Mouse (Mus musculus): ENCODE data around the gene Kctd15. TPM values are rescaled to one million over a fixed set of nuclear protein-coding genes. Genes with fewer than 3 reads are reported as not detected.

Gene Kctd15
- total RNA-seq, 1 experiment from 2014 or later: 0.48 TPM

DNA sequence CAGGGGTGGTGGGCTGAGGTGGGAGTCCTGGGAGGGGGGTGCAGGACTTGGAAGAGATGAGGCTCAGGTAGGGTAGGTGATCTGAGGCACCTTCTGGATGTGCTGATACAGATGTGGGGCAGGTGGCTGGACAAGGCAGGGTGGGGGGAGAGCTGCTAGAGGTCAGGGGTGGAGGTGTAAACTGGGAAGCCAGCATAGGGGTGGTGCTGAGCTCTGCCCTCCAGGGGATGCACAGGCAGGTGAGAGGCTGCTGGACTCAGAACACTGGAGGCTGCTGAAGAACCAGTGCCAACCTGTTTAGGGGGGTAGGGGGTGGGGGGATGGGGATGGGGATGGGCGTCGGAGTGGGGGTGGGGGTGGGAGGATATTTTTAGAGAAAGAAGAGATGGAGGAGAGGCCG, 14.2 kb upstream of the Kctd15 start:
- no peak for ATAC-seq (replicated peaks; ENCODE audit: insufficient number of reproducible peaks, low FRiP score, low TSS enrichment, poor library complexity, severe bottlenecking)

DNA sequence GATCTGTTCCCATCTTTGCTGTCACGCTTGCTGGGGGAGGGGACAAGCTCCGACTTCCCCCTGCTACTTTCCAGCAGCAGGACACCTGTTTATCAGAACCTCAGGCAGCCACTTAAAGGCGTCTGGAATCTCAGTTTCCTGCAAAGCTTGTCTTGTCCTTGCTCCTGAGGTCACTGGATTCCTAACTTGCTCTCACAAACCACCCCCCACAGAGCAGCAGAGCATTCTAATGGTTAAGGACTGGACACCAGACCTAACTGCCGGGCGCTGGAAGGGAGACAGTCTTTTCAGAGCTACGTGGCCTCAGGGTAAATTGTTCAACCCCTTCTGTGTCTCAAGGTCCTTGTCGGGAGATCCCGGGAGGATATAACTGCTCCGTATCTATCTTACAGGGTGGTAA, 12.8 kb upstream of the Kctd15 start:
- no peak for ATAC-seq (replicated peaks; ENCODE audit: insufficient number of reproducible peaks, low FRiP score, low TSS enrichment, poor library complexity, severe bottlenecking)

DNA sequence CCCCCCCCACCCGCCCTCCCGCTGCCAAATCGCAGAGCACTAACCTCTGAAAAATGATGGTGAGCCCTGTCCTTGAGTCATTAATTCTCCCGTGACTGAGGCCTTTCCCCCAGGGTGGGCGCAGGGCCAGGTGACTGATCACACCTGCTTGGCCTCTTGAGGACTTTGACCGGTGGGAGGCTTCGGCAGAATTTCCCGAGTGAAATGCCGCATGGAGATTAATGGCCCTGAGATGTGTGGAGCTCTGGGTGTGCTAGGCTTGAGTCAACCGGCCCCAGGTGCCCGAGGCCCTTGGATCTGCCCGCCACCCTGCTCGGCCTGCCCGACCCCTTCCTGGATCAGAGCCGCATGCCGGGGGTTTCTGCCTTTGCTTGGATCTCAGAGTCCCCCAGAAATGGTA, 11.3 kb upstream of the Kctd15 start:
- ATAC-seq (replicated peaks; ENCODE audit: insufficient number of reproducible peaks, low FRiP score, low TSS enrichment, poor library complexity, severe bottlenecking): no peak

DNA sequence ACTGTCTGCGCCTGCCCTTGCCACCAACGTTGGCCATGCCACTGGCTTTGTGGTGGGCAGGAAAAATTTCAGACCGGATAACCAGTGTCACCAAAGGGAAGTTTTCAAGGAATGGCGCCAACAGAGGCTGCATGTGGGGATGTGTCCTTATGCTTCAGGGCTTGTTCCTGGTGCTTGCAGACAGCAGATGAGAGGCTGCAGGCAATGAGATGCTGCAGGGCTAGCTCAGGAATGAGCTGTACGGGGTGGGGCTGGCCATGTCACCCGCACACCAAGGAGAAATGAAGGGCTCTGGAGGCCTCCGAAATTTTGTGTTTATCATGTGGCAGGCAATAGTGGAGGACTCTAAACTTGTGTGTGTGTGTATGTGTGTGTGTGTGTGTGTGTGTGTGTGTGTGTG, 6.6 kb upstream of the Kctd15 start:
- no peak for ATAC-seq (replicated peaks; ENCODE audit: insufficient number of reproducible peaks, low FRiP score, low TSS enrichment, poor library complexity, severe bottlenecking)

DNA sequence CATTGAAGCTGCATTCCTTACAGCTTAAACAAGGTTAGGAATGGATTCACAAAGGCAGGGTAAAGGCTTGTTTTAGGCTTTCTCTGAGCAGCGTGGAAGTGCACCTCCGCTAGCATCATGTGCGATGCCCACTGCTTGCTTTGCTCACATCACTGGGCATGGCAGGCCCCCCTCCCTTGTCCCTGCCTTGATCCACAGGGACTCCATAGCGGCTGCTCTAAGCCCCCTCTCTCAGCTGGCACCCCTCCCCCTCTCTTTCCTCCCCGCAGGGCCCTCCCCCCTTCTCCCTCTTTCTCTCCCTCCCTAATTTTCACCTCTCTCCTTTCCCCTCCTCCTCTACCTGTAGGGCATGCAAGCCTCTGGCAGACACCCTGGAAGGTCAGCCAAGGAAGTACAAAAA, 5.7 kb upstream of the Kctd15 start:
- ATAC-seq (replicated peaks; ENCODE audit: insufficient number of reproducible peaks, low FRiP score, low TSS enrichment, poor library complexity, severe bottlenecking): no peak

DNA sequence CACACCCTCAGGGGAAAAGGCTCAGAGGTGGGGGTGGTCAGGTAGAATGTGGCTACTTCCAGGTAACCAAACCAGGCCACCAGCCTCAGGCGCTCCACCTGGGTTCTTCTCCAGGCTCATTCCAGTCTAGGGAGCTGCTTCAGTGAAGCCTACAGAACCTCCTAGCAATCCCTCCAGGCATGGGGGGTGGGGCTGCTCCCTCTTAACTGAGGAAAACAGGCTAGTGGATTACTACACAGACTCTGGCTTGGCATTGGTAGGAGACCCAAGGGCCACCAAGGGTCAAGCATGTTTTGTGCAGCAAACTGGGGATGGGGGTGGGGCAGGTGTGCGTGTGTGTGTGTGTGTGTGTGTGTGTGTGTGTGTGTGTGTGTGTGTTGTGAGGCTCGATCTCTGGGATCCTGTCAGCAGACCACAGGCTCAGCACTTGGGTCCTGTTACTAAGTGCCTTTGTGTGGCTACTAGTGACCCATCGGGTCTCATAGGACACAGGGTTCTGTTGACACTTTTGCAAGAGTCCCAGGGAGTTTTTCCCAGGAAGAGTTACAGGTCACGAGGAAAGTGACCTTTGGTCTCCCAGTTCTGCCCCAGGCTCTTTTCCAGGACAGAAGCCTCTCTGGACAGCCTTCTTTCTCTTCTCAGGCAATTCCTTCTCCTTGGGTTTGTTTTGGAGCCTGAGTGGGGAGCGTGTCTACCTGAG, 3.0 kb upstream of the Kctd15 start:
- no peak for ATAC-seq (replicated peaks; ENCODE audit: insufficient number of reproducible peaks, low FRiP score, low TSS enrichment, poor library complexity, severe bottlenecking)

DNA sequence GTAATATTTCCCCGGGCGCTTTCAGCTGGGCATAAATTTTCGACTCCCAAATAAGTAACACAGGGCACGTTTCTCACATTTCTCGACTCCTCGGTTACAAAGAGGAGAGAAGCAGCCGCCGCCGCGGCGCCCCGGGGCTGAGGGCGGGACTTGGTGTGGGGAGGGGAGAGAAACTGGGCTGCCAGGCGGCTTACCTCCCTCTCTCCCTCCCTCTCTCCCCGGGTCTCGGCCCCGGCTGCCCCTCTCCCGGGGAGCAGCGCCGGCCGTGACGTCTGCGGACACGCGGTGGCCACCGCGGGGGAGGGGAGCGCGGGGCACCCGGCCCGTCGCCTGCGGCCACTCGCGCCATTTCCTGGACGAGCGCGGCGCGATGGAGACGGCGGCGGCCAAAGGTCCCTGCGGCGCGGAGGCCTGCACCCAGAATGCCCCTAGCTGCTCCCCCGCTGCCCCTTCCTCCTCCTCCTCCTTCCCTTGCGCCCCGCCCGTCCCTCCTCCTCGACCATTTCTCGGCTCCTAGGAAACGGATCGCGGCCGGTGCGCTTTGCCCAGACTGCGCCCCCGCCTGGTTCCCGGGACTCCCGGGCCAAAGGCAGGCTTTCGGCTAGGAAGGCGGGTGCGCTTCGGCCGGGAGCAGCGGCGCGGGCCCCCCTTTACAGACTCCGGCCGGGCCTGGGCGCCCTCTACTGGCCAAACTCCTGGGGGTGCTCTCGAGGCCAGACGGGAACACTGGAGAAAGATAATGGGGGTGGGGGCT, 1.3 kb downstream of the Kctd15 start:
- ATAC-seq (replicated peaks; ENCODE audit: insufficient number of reproducible peaks, low FRiP score, low TSS enrichment, poor library complexity, severe bottlenecking): no peak

DNA sequence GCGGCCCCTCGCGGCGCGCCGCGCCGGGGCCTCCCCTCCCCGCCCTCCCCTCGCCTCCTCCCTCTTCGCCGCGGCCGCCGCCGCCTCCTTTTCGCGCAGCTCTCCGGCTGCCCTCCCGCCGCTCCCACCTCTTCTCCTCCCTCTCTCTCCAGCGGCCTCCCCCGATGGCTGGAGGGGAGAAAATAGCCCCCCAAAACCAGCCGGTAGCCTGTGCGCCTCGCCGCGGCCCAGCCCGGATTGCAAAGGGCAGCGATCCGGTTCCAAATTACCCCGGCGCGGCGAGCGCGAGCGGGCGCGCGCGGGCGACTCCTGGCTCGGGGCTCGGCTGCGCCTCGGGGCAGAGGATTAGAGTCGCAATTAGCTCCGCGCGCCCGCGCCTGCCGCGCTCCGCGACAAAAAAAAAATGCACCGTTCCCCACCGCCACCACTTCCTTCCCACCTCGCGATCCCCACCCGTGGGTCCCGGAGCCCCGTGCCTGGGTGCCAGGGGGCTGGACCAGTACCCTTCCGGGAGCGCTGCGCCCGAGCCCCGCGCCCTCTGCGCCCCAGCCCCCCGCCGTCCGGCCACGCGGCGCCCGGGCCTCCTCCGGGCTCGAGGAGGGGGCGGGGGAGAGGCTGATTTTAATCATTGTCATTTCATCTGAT, 2.0 kb downstream of the Kctd15 start:
- no peak for ATAC-seq (replicated peaks; ENCODE audit: insufficient number of reproducible peaks, low FRiP score, low TSS enrichment, poor library complexity, severe bottlenecking)

DNA sequence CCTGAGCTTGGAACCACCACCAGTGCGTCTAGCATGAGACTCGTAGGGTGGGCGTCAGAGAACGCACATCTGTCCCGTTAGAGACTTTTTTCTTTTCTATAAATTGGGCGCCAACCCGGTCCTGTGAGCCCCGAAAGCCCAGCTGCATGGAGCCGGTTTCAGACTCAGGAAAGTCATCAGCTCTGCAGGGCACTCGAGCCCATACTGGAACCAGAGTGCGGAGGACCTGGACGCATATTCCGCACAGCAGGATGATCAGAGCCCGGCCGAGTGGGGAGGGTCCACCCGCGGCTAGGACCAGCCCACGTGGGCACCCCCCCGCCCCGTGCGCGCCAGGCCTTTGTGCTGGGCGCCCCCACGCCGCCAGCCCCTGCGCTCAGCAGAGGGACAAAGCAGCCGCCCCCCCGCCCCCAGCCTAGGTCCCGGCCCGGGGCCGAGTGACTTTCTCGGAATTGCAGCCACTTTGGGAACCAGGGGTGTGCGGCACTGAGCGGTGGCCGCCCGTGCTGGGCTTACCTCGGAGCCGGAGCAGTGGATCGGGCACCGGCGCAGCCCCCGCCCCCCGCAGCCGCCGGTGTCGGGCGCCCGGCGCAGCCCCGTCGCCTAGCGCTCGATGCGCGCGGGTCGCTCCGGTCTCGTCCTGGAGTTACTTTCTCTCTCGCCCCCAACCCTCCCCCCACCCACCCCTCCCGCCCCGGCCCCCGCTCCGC, 2.6 kb downstream of the Kctd15 start:
- no peak for ATAC-seq (replicated peaks; ENCODE audit: insufficient number of reproducible peaks, low FRiP score, low TSS enrichment, poor library complexity, severe bottlenecking)

DNA sequence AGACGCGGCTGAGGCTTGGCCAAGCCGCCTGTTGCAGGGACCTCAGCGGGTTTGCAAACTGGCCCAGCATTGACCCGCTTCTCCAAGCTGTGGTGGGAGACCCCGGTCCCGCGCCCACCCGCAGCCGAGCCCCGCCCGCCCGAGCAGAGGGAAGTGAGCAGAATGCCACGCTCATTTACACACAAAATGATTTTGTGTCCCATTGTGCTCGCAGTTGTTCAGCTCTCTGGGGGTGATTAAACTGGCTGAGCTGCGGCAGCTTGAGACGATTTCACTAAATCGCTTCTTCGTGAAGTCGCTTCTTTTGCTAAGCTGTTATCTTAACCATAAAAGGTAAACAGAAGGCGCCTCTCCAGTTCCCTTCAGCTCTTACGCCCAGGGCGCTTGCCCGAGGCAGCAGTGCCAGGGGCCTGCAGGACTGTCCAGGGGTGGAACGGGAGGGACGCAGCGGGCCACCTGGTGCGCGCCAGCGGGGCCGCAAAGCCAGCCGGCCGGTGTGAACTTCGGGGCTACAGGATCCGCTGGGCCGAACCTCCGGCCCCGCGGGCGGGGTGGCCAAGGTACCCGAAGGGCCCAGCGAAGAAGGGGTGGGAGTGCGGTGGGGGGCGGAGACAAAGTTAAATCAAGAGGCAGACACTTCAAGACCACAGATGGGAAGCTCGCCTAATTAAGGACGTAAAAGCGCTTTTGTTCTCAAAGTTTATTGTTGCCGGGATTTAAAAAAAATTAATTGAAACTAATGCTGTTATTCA, 3.6 kb downstream of the Kctd15 start:
- ATAC-seq (replicated peaks; ENCODE audit: insufficient number of reproducible peaks, low FRiP score, low TSS enrichment, poor library complexity, severe bottlenecking): no peak

DNA sequence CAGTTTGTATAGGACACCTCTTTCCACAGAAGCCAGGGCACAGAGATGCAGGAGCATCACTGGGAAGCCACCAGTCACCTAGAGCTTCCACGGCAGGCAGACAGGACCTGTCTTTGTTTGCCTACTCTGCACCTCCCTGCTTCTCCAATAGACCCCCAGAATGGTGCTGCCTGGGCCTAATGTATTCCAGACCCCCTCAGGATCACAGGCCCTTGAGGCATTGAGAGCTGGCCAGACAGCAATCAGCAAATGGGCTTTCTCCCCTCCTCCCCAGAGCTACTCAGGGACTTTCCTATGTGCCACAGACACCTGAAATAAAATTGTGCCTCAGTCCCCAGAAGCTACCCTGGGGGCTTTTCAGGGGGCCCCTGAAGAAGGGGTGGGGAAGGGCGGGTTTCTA, 5.2 kb downstream of the Kctd15 start:
- ATAC-seq (replicated peaks; ENCODE audit: insufficient number of reproducible peaks, low FRiP score, low TSS enrichment, poor library complexity, severe bottlenecking): no peak

DNA sequence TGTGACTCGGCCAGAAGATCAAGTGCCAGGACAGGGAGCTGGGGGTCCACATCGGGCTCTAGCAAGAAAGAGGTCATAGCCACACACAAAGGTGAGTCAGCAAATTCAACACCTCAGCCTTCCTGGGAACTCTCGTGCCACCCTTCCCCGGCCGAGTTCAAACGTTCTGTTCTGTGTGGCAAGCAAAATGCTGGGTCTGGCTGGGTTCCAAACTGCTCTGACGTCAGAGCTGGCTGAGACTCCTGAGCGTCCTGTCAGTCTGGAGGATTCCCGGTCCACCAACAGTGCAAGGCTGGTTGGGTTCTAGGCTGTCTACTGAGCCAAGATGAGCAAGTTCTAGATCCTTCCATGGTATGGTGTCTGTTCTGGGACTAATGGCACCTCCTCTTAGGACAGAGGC, 9.5 kb downstream of the Kctd15 start:
- no peak for ATAC-seq (replicated peaks; ENCODE audit: insufficient number of reproducible peaks, low FRiP score, low TSS enrichment, poor library complexity, severe bottlenecking)

DNA sequence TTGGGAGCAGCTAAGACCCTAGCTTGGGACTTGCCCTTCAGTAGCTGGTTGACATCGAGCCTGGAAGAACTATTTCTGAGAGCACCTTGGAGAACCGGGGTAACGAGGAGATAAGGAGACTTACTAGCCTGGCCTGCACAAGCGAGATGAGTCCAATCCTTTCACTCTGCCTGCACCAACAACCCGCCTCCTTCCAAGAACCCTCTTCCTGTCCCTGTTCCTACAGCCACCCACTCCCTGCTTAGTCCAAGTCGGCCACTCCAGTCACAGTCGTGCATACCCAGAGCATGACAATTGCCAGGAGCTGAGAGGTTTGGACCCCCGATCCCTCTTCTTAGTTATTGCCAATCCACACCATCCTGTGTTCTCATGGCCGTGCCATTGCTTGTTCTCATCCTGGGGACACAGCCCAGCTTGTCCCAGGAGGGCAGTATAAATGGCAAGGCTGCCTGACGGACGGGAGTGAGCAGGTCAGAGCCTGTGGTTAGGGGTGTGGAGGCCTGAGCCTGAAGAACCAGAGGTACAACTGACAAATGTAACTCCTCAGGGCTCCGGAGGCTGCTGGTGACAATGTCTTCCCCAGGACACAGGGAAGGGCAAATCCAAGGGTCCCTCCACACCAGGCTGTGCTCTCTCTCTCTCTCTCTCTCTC, 10.3 kb downstream of the Kctd15 start:
- no peak for ATAC-seq (replicated peaks; ENCODE audit: insufficient number of reproducible peaks, low FRiP score, low TSS enrichment, poor library complexity, severe bottlenecking)

DNA sequence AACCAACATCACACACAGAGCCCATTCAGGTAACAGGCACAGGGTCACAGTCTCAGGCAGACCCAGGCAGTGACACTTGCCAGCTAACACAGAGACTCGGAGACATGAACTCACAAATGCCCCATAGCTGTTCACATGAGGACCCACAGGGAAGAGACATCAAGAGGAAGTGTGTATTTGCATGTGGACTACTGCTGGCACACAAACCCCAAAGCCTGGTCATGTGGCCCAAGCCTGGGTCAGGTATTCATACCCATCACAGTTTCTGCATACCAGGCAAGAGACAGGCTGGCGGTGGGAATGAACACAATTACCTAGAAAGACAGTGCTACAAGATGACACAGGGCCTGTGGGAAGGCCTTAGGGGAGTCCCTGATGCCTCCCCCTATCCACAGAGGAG, 10.9 kb downstream of the Kctd15 start:
- no peak for ATAC-seq (replicated peaks; ENCODE audit: insufficient number of reproducible peaks, low FRiP score, low TSS enrichment, poor library complexity, severe bottlenecking)

DNA sequence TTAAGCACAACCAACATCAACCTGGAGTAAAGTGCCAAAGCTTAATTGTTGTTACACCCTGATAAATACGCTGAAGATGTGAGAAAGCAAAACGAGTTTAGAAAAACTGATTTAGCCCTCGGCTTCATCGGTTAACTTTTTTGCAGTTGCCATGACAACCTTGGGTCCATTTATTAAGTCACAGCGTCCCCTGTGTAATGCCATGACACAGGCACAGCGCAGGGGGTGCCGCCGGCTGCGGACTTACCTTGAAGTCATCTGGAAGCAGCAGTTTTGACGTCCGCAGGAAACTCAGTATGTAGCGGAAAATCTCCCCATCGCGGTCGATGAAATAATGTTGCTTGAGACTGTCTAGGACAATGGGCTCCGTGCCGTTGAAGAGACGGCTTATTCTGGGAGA, 11.9 kb downstream of the Kctd15 start:
- no peak for ATAC-seq (replicated peaks; ENCODE audit: insufficient number of reproducible peaks, low FRiP score, low TSS enrichment, poor library complexity, severe bottlenecking)

DNA sequence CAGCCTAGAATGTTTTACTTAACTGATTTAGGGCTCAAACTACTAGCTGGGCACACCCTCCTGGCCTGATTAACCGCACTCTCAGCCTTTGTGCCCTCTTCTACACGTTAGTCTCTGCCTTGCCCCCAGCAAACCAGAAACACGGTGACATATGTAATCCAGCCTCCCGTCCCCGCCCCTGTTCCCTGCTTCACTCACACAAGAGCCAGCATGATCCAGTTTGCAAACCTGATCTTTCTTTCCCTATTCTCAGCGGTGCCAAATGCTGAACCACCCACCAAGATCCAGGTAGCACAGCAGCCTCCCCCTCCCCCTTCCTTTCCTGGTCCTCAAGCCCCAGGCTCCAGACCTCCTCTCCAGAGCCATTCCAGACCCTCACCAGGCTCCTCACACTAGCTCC, 13.2 kb downstream of the Kctd15 start:
- ATAC-seq (replicated peaks; ENCODE audit: insufficient number of reproducible peaks, low FRiP score, low TSS enrichment, poor library complexity, severe bottlenecking): no peak

DNA sequence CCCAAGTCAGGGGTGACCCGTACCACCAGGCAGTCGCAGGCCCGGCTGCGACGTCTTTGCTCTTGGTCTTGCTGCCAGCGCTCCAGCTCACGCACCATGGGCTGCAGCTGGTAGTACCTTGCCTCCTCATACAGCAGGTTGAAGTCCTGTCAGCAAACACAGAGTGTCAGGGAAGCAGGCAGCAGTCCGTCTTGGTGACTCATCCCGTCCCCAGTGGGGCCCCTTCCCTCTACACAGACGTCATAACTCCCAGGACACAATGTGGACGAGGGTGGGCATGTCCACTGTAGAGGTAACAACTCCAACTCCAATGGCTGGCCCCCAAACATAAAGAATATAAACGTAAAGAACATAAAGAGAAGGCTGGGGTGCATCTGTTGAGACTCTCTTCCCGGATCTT, 14.6 kb downstream of the Kctd15 start:
- ATAC-seq (replicated peaks; ENCODE audit: insufficient number of reproducible peaks, low FRiP score, low TSS enrichment, poor library complexity, severe bottlenecking): no peak

DNA sequence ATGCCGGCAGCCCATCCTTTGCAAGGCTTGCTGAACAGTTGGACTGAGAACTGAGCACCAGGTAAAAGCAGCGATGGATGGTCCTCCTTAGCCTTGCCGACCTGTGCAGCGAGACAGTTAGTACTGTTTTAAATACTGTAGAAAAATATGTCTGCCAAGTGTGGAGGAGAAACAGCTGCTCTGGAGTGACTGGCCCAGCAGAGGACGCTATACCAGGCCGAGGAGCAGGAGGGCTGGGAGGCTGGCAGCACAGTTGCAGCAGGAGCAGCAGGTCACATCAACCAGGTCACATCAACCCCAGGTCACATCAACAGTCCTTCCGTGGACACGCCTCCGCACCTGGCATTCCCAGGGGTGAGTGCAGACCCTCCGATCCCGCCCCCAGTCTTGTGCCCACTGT, 16.7 kb downstream of the Kctd15 start:
- ATAC-seq (replicated peaks; ENCODE audit: insufficient number of reproducible peaks, low FRiP score, low TSS enrichment, poor library complexity, severe bottlenecking): no peak

All from monocyte, adult 5-6 weeks (primary cell).